Mouse (Mus musculus) spleen, adult 2 months (tissue): ENCODE data around the gene H2-D1.

Experiments used
- CTCF ChIP-seq: fragments of 200-500 bp; IDR thresholded peaks from 2 replicates; pipeline ENCODE4 v1.5.1; 2011; ENCODE audit warnings: mild to moderate bottlenecking, inconsistent platforms; ENCODE audit not compliant: insufficient read depth, insufficient read length, insufficient replicate concordance; ENCODE audit errors: extremely low read depth
- POLR2A ChIP-seq: fragments of 200-500 bp; IDR thresholded peaks from 2 replicates; pipeline ENCODE4 v1.6.1; 2011; ENCODE audit warnings: low read depth, low read length, inconsistent platforms

- TF ChIP-seq POLR2A (no peak), CTCF (no peak)
These were observed 43.9 kb upstream of the H2-D1 start for GRCm38 (mm10) chr17:35218516-35219193.
